Mouse (Mus musculus) spleen, postnatal 14 days (tissue): Measurements from ENCODE around the gene Ngf.

Source experiments
- DNase-seq, 2 experiments: peaks; one replicate each; pipeline ENCODE4 v3.0.0; 2021 to 2022; ENCODE audit warnings: low spot score in 2 of 2

Gene Ngf

DNA sequence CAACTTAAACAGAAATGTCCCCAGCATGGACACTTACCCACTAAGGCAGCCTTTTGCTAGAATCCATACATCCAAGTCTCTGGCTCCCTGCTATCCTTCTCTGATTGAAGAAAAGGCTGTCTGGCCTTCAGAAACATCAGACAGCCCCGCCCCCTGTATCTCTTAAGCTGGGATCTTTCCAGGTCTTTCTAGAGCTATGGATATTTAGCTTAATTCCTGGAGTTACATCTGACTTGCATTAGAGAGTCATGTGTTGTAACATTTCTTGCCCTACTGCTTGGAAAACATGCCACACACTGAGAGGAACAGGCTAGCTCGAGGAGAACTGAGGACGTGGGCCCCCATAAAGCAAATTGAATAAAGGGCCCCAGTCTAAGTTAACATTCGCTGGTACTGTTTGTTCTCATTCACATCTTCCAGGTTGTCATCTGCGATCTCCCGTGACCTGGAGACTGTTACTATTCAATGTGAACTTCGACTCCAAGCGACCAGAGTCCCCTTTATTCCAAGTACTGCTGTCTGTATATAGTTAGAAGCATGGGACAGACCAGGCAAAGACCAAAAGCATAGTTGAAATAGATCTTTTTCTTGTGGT lies 38.0 kb downstream of the Ngf start:
- no peak for DNase-seq

DNA sequence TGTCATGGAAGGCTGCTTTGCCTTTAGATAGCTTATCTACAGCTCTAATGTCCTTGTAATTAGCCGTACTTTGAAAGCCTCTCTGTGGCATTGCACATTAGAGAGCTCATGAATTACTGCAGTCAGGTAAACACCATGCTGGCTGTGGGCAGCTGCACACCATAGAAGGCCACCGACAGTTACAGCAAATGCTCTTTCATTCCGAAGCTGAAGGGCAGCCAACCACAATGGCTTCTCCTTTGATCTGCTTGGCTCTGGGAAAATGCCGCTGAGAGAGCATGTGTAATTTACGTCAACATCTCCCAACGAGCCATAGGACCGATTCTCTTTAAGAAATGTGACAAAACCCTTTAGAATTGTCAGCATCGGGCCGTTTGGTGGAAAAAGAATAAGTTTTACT lies 38.7 kb downstream of the Ngf start:
- DNase-seq = no peak

DNA sequence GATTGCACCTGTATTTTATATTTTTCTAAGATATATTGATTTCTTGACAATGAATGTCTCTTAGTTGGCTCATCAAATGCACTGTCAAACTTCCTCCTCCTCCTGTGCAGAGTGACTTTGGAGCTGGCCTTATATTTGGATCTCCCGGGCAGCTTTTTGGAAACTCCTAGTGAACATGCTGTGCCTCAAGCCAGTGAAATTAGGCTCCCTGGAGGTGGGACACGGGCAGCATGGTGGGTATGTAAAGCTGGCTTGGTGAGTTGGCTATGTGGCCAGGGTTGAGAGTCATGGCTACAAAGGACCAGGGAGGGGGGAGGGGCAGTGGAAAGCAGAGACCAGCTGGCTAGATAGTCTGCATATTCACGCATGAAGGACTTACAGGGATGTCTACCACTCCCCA lies 39.9 kb downstream of the Ngf start:
- DNase-seq = no peak

DNA sequence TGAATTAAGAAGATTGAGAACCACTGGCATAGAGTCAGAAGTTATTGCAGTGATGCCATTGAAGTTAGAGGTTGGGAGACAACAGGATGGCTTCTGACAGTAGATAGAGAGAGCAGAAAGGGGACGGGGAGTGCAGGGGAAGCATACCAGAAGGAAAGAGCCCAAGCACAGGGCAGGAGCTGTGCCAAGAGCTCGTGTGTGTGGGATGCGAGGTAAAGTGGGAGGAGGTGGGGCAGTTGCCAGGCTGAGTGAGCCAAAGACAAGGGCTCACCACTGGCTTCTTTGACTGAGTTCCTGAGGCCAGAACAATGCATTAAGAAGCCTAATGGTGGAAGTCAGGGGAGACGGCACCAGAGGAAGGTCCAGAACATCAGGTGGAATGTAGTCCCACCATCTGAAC lies 47.2 kb downstream of the Ngf start:
- no peak for DNase-seq

DNA sequence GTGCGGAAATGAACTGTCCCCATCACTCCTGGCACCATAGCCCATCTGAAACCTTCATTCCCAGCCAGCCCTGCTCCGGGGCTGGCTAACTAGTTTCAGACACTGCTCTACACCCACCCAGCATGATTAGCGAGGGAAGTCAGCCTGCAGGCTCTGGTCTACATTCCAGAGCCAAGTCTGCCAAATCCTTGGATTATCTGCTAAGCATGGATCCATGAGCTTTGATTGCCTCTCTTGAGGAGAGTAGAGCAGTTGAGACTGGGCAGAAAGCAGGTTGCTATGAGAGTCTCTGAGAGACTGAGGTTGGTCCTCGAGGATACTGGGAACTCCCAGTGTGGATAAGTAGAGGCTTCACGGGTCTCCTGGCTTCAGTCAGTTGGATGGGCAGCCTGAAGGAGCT lies 51.3 kb downstream of the Ngf start:
- DNase-seq = no peak

DNA sequence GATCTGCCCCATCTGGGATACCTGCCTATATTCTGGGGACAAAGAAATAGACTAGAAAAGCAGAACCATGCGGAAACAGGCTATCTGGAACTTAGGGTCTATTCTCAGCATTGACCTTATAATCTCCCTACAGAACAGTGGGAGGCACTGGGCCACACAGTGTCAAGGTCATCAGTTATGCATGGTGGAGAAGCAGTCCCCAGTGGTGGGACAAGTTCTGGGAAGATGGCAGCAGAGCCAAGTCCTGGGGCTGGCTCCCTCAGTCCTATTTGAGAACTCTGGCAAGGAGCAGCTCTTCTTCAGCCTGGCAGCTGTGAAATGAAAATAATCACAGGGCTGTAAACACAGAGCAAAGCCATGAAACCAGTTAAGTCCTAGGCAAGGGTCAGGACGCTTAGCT lies 54.0 kb downstream of the Ngf start:
- DNase-seq = no peak

DNA sequence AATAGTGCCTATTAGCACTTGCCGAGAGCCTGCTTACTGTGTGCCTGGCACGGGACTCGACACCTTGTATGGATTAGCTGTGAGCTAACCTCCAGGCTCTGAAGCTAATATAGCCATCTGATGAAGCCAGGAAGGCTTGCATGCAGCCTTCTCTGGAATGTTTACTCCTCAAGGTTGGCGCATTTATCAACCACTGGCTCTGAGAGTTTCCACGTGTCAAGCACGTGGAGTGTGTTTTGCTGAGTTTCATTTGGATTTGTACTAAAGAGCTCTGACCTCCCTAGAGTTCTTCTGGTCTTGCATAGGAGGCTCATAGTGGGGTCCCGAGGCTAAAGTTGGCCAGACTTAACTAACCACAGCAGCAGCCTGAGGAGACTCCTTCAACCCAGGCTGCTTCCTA lies 55.2 kb downstream of the Ngf start:
- DNase-seq = no peak

DNA sequence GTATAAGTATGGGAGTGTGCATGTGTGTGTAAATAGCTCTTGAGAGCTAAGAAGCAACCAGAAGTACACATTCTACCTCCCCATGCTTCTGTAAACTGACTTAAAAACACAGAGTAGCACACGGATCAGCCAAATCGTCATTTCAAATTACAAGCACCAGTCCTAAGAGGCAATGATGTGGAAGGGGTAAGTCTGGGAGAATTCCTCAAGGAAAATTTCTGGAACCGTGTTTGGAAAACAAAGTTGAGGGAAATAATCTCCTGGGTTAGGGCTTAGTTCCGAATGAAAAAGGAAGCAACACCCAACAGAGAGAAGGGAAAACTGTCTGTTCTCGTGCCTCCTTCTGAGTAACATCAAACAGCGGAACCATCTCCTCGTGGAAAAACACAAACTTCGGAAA lies 56.1 kb downstream of the Ngf start:
- no peak for DNase-seq

DNA sequence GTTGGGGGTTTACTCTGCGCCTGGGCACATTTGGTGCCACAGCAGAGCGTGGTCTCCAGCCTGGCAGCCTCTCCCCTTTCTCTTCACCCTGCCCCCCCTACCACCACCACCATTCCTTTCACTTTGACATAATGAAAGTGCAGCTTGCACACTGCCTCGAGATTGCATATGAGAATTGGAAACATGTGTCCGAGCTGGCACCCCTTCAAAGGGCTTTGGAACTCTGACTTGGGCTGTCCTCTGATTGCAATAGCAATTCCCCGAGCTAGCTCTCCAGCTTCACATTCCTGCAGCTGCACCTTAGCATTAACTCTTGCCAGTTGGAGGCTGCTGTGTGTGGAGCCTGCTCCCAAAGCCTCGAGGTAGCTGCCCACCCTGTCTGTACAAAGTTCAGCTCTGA lies 56.8 kb downstream of the Ngf start:
- DNase-seq = no peak

DNA sequence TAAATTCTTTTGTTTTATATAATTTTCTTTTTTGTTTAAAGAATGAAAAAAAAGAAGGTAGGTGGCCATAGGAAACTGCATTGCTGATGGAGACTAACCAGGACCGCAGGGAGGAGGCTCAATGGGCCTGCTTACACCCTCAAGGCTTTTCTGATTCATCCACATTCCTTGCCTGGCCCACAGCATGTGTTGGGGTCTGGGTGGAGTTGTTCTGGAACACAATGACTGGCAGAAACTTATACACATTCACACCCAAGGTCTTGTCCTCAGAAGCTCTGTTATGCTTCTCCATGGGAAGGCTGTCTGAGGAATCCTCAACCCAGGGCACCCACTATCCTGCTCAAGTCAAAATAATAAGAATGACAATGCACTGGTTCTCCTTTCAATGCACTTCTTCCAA lies 65.0 kb downstream of the Ngf start:
- DNase-seq = no peak

DNA sequence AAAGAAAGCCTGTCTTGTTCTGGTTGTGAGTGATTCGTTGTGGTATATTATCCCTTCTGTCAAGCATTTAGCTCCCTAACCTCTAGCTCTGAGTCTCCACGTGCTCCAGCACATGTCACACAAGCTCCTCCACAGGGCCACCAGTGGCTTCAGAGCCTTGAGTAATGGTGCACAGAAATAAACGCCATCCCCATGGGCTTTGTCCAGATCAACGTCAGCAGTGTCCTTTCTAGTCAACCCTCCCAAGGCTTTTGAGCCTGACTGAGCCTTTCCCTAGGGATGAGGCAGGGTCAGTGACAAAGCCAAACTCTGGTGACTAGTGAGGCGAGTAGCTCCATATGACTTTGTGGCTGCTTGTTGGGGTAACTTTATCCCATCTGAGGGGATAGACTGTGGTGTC lies 73.9 kb downstream of the Ngf start:
- no peak for DNase-seq

DNA sequence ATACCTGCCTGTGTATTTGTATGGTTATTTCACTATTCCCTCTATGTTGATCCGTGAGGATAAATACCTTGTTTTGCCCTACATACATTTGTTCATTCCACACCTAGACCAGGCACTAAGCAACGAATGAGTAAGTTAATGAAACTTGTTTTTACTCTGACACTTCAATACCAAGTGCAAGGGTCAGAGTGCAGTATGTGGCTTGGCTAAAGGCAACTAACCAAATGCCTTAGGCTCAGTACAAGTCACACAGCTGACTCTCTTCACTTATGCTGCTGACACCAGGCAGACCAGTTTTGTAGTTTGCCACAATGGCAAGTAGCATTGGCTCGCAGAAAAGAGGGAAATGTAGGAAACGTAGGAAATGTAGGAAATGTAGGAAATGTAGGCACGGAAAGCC lies 77.8 kb downstream of the Ngf start:
- DNase-seq = no peak

DNA sequence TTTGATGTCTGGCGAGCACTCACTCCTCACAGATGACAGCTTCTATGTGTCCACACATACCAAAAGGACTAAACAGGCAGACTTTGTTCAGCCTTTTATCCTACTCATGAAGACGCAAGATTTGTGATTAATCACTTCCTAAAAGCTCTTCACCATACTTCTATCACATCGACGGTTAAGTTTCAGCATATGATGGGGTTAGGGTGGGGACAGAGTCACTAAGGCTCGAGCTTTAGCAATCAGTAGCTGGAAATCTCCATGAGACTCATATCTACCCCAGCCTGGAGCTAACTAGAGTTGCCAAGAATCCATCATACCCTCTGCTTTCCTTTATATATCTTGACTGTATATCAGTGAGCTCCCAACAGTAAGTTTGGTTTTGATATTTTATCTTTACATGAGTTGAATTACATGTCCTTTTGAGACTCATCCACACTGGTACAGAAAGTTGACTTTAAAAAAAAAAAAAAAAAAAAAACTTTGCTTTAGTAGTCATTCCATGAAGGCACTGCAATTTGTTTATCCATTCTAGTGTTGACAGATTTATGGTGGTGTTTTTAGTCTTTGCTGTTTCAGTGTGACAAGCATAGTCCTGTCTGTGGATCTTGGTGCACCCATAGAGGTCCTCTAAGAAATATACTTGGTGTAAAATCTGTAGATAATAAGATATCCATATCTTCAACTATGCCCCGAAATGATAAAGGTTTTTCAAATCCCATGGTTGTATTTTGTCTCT lies 84.4 kb downstream of the Ngf start:
- DNase-seq = no peak

DNA sequence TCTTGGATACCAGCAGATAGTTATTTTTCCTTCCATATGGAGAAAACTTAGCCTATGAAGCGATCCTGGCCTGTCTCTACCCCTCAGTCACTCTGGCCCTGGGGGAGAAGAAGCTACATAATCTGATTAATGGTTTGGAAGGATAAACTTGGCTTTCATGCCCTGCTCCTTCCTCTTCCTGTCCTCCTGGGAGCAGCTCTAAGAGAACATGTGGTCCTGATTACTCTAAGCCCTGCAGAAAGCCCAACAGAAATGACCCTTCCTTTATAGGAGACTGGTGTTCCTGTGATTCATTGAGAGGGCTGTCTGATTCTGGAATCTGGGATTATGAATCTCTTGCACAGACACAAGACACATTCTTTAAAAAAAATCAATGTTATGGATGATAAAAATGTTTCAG lies 86.4 kb downstream of the Ngf start:
- no peak for DNase-seq

DNA sequence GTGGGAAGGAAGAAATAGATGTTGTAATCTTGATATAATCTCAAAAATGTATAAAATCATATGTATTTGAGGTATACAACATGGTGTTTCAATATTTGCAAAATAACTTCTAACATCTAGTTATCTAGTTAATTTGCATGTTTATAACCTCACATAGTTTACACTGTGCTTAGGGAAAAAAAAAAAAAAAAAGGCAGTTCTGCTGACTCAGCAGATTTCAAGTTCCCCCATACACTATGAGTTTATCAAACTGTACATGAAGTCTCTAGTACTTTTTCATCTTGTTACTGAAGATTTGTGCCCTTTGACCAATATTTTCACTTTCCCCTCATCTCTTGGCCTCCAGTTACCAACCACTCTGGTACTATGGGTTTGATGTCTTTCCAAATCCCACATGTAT lies 86.9 kb downstream of the Ngf start:
- no peak for DNase-seq
